Mouse (Mus musculus) brain, embryonic 14.5 days (tissue): ENCODE results near the gene Exoc8.

Experiments
- CTCF ChIP-seq: fragments of 200-500 bp; IDR thresholded peaks from 2 replicates; pipeline ENCODE4 v1.5.1; 2012; ENCODE audit warnings: inconsistent platforms, mild to moderate bottlenecking, moderate library complexity, borderline replicate concordance; ENCODE audit not compliant: insufficient read depth, insufficient read length; ENCODE audit errors: extremely low read depth
- POLR2A ChIP-seq: fragments of 200-500 bp; IDR thresholded peaks from 2 replicates; pipeline ENCODE4 v1.6.1; 2012; ENCODE audit warnings: mild to moderate bottlenecking, inconsistent platforms, borderline replicate concordance; ENCODE audit not compliant: poor library complexity, insufficient read depth, insufficient read length, severe bottlenecking; ENCODE audit errors: extremely low read depth

DNA sequence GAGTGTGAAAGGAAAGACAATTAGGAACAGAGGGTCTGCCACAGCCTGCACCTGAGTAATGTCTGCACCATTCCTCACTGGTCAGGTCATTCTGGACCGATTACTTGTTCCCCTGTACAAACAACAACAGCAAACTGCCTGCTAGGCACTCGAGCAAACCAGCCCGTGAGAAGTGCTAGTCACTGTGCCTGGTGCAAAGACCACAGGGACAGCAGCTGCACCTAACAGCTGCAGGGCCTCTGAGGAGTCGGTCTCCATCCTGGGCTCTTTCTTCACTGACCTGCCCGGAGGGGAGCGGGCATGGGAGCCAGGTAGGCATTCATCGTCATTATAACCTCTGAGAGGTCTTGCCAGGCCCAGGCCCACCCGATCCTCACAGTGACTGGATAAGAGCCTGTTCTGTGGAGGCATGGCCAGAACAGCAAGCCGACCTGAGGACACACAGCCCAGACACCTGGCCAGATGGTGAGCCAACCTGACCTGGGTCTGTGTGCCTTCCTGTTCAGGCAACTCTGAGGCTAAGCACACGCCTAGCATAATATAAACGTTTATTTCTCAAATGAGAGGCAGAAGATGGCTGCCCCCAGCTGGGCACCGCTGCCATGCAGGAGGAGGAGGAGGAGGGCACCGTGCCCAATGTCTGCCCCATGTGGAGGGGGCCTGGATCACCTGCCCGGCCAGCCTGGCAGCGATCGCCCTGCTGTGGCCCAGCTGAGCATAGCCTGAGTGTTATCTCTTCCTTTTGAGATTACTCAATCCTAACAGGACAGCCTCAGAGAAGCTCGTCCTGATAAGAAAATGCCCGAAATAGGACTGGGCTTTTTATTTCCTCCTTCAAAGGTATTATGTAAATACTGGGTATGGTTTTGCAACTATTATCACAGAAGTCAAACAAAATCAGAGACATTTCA, 24.1 kb upstream of the Exoc8 start:
- TF ChIP-seq CTCF, result no peak
- TF ChIP-seq POLR2A, result no peak
